Mouse (Mus musculus) heart, embryonic 14.5 days (tissue): ENCODE measurements around the gene Sirpa. TPM values are rescaled to one million over a fixed set of nuclear protein-coding genes. Genes with fewer than 3 reads are reported as not detected.

Experiments
- ATAC-seq: fragments of 200-750 bp; cut with Nextera tagmentation; 2 replicates; pipeline ENCODE4 v1.8.0; 2017; ENCODE audit warnings: low read depth, moderate TSS enrichment; ENCODE audit not compliant: insufficient number of reproducible peaks, insufficient read depth, low FRiP score
- H3K27ac ChIP-seq, 2 experiments: fragments of 200-500 bp in 1 of 2; fragments of 300-500 bp in 1 of 2; sonication (generic) in 1 of 2; replicated peaks in 1 of 2; 2 replicates each; pipeline ENCODE4 v1.5.1; 2012 to 2014; ENCODE audit warnings: low read depth in 2 of 2, low read length in 2 of 2, control low read depth in 1 of 2, mild to moderate bottlenecking in 1 of 2, mixed read lengths in 1 of 2; ENCODE audit not compliant: control insufficient read depth in 1 of 2, insufficient read depth in 1 of 2
- H3K27me3 ChIP-seq: fragments of 300-500 bp; sonication (generic); 2 replicates; pipeline ENCODE4 v1.6.1; 2014; ENCODE audit warnings: mild to moderate bottlenecking, low read length, control low read depth; ENCODE audit not compliant: control insufficient read depth, insufficient read depth
- H3K36me3 ChIP-seq: fragments of 300-500 bp; sonication (generic); 2 replicates; pipeline ENCODE4 v1.6.1; 2014; ENCODE audit warnings: mild to moderate bottlenecking, control low read depth, low read length, mixed read lengths; ENCODE audit not compliant: control insufficient read depth, insufficient read depth
- H3K4me1 ChIP-seq, 2 experiments: fragments of 200-500 bp in 1 of 2; fragments of 300-500 bp in 1 of 2; sonication (generic) in 1 of 2; 2 replicates each; pipeline ENCODE4 v1.6.1; 2012 to 2014; ENCODE audit warnings: low read length in 2 of 2, control low read depth in 1 of 2, mixed read lengths in 1 of 2; ENCODE audit not compliant: control insufficient read depth in 2 of 2, insufficient read depth in 2 of 2
- H3K4me2 ChIP-seq: fragments of 300-500 bp; sonication (generic); 2 replicates; pipeline ENCODE4 v1.6.1; 2014; ENCODE audit warnings: mild to moderate bottlenecking, low read length
- H3K4me3 ChIP-seq, 2 experiments: fragments of 200-500 bp in 1 of 2; fragments of 300-500 bp in 1 of 2; sonication (generic) in 1 of 2; 2 replicates each; pipeline ENCODE4 v1.5.1; 2012 to 2014; ENCODE audit warnings: low read length in 2 of 2, mild to moderate bottlenecking in 2 of 2, control low read depth in 1 of 2, low read depth in 1 of 2, moderate library complexity in 1 of 2; ENCODE audit not compliant: control insufficient read depth in 1 of 2, insufficient read depth in 1 of 2
- H3K9ac ChIP-seq: fragments of 300-500 bp; sonication (generic); 2 replicates; pipeline ENCODE4 v1.6.1; 2014; ENCODE audit warnings: mild to moderate bottlenecking, low read length
- H3K9me3 ChIP-seq: fragments of 300-500 bp; sonication (generic); 2 replicates; pipeline ENCODE4 v1.6.1; 2016; ENCODE audit warnings: low read length, control low read depth; ENCODE audit not compliant: control insufficient read depth
- WGBS: fragments of 180-500 bp; shearing (Covaris S2); extraction: QIAGEN DNeasy Blood & Tissue Kit; methylation state at CpG from one replicate; pipeline ENCODE4 v1.1.7; 2014; 5-methylcytosine and 5-hydroxymethylcytosine counted together
- polyA plus RNA-seq: library from polyadenylated mRNA; unstranded; fragments of >200 nt; fragmentation: Nextera tagmentation; extraction: Ambion mirVana; gene quantifications from 2 replicates; pipeline ENCODE4 v1.2.1, GENCODE M21; 2014

Sirpa gene
- polyA plus RNA-seq, 1 experiment from 2014 or later: 19.8 TPM

DNA sequence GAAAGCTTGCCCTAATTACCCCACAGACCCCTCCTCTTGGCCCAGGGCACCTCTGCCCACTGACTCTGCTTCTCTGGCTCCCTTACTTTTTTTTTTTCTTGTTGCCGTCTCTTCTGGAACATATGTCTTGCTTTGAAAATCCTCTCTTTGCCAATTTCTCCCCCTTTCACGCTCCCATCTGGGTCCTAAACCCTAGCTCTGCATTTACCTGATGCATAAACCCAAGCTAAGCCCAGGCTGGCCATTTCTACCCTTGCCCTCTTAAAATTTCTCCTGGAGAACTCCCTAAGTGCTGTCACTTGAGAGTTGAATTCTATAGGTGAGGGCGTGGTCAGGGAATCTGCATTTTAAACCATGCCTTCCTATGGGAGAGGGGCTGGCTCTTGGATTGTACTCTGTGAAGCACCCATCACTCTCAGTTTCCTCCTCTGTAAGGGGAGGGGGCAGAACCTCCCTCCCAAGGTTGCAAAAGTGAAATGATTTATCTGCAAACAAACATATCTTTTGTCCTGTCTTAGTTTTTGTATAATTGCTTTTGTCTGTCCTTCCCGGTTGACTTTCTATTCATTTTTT lies 18.8 kb upstream of the Sirpa start:
- Histone ChIP-seq H3K27me3 (peaks cover 34% of the 10 kb centered on the region), H3K4me1 (peaks cover 6 to 7% of the 10 kb centered on the region in 2 experiments; a peak in 3 of 4 replicates), H3K4me2 (peak overlapping the region; percentile 16), H3K27ac (no peak overlapping the region), H3K4me3 (no peak overlapping the region), H3K9me3 (no peaks in the 10 kb centered on the region), H3K36me3 (no peaks in the 10 kb centered on the region), H3K9ac (no peak overlapping the region)
- ATAC-seq: no peak
- WGBS: 28% methylated on average over 4 of the region's 4 CpGs

DNA sequence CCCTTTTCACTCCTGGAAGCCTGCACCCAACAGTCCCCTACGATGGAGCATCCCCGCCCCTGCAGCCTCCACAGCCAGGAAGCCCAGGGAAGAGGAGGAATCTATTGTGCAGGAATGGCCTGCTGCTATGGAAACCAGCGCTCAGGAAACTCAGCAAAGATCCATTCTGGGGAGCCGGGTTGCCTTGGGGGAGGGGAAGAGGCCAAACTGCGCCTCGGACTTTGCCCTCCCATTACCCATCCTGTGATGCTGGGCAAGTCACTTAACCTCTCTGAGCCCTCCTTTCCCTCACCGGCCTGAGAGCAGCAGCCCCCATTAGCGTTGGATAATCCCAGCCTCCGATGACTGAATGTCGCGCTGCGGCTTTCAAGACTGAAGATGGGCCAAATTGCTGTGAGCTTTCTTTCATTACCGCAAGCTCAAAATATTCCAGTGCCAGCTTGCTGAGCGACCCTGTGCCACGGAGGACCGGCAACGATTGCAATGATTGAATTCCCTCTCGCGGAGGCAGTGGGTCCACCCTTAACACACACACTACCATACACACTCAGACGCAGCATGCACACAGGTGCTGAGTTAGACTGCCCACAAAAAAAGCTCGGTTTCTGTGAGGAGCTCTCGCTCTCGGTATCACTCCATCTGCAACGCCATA lies 18.1 kb upstream of the Sirpa start:
- WGBS: 17% methylated on average over 24 of the region's 24 CpGs
- no peak overlapping the region for H3K27ac ChIP-seq

DNA sequence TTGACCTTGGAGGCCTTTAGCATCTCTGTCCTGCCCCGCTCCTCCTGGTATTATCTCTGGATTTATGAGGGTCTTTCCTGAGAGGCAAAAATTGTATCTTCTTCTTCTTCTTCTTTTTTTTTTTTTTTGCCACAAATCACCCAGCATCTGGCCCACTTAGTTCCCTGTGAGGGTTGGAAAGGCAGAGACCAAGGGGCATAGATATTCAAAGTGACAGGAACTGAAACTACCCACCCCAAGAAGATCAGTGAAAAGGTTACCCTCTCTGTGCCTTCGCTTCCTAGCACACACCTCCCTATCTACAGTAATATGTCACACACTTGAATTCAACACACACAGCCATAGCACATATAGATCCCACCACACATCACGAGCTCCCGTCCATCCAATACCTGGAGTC lies 17.5 kb upstream of the Sirpa start:
- no peaks in the 10 kb centered on the region for H3K9me3 ChIP-seq
- H3K4me1 ChIP-seq: peaks cover 6 to 7% of the 10 kb centered on the region in 2 experiments; a peak in 3 of 4 replicates
- no peak overlapping the region for H3K9ac ChIP-seq
- peaks cover 34% of the 10 kb centered on the region for H3K27me3 ChIP-seq
- no peaks in the 10 kb centered on the region for H3K36me3 ChIP-seq
- no peak overlapping the region for H3K27ac ChIP-seq
- WGBS: 87% methylated on average over 4 of the region's 4 CpGs
- H3K4me3 ChIP-seq: 0 out of 4 replicates have a peak overlapping the region, but pooled peaks of 1 of the 2 experiments have one; percentile 0
- no peak overlapping the region for H3K4me2 ChIP-seq
- ATAC-seq: no peak

More for the DNA sequence above, 18.1 kb upstream of the Sirpa start:
- Histone ChIP-seq H3K27me3 (peaks cover 34% of the 10 kb centered on the region), H3K36me3 (no peaks in the 10 kb centered on the region), H3K9me3 (no peaks in the 10 kb centered on the region), H3K4me1 (peaks cover 6 to 7% of the 10 kb centered on the region in 2 experiments; a peak in 3 of 4 replicates), H3K4me3 (0 out of 4 replicates have a peak overlapping the region, but pooled peaks of 1 of the 2 experiments have one; percentile 0), H3K4me2 (peak overlapping the region; percentile 16), H3K9ac (no peak overlapping the region)
- no peak for ATAC-seq

DNA sequence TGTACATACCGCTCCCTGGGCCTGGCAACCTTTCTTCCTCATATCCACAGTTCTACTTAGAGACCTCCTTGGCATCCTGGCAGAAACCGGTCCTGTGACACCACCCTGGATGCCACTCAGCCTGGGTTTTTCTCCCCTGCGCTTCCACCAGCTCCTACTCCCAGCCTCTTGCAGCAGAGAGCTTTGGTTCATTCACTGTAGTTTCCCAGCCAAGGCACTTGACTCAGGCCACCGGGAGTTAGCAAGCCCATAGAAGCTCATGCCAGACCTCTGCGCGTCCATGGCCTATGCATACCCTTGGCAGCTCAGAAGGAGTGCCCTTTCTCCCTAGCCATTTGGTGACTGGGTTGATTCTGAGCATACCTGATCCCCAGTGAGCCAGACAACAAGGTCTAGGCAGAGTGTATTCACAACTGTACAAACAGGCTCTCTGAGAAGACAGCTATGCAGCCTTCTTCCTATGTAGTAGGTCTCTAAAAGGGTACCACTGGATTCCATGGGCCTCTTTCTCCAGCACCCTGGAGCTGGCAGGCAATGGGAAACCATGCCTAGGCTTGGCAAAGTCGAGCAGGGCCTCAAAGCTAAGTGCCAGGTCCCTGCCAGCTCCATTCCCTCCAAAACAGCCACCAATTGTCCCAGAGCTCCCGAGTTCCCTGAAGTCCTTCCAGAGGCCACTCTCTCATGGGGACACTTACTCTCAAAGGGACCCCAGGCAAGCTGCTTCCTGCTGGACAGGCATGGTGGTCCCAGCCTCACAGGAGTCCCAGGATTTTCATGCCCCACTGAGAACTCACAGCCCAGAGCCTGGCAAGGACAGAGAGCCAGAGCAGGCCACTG lies 15.8 kb upstream of the Sirpa start:
- Histone ChIP-seq H3K27me3 (peaks cover 27% of the 10 kb centered on the region), H3K9me3 (no peaks in the 10 kb centered on the region), H3K27ac (no peak overlapping the region), H3K4me2 (no peak overlapping the region), H3K36me3 (no peaks in the 10 kb centered on the region), H3K9ac (no peak overlapping the region), H3K4me1 (peaks cover 6 to 9% of the 10 kb centered on the region in 2 experiments; a peak in 3 of 4 replicates), H3K4me3 (no peak overlapping the region)
- WGBS: 78% methylated on average over 8 of the region's 8 CpGs
- ATAC-seq: no peak

DNA sequence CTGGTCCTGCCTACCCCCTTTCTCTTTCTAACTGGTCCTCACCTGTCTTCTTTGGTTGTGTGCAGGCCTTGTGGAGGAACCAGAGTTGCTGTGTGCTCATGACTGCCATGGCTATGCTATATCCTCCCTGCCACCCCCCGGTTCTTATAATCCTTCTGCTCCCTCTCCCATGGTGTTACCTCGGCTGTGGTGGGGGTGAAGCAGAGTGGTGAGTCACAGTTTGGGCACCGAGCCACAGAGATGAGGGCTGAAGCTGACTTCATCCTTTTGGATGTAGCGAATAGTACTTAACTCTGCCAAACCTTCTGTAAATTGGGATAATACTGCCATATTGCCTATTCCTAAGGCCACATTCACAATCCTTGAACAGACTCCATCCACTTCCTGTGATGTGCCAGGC lies 12.0 kb upstream of the Sirpa start:
- H3K9me3 ChIP-seq: no peaks in the 10 kb centered on the region
- 60% methylated on average over 4 of the region's 4 CpGs for WGBS

DNA sequence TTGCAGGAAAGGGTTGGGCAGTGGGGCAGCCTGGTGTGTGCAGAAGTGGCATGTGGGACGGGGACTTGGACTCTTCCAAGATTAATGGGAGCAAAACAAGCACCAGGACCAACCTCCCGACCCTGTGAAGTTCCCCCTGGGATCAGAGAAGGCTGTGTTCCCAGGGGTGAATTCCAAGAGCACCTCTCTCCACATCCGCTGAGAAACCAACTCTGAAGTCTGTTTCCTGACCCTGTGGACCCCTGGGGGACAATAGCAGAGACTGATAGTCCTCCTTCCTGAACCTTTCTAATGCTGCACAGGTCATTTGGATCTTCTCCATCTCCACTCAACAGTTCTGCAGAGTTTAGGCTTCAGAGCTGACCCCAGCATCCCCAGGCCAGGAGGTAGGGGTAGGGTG lies 10.8 kb upstream of the Sirpa start:
- Histone ChIP-seq H3K9ac (no peak overlapping the region), H3K36me3 (no peaks in the 10 kb centered on the region), H3K4me2 (no peak overlapping the region), H3K4me3 (no peak overlapping the region), H3K4me1 (peaks cover 0 to 6% of the 10 kb centered on the region in 2 experiments; a peak in 2 of 4 replicates), H3K27ac (no peak overlapping the region), H3K27me3 (no peaks in the 10 kb centered on the region; the same call in 1 of the 2 replicates), H3K9me3 (no peaks in the 10 kb centered on the region)
- WGBS: 49% methylated on average over 3 of the region's 3 CpGs
- ATAC-seq: no peak

More for the DNA sequence above, 12.0 kb upstream of the Sirpa start:
- Histone ChIP-seq H3K4me1 (peaks cover 0 to 6% of the 10 kb centered on the region in 2 experiments; a peak in 2 of 4 replicates), H3K27ac (no peak overlapping the region), H3K4me2 (no peak overlapping the region), H3K27me3 (no peaks in the 10 kb centered on the region; the same call in 1 of the 2 replicates), H3K9ac (no peak overlapping the region), H3K4me3 (no peak overlapping the region), H3K36me3 (no peaks in the 10 kb centered on the region)
- ATAC-seq: no peak

DNA sequence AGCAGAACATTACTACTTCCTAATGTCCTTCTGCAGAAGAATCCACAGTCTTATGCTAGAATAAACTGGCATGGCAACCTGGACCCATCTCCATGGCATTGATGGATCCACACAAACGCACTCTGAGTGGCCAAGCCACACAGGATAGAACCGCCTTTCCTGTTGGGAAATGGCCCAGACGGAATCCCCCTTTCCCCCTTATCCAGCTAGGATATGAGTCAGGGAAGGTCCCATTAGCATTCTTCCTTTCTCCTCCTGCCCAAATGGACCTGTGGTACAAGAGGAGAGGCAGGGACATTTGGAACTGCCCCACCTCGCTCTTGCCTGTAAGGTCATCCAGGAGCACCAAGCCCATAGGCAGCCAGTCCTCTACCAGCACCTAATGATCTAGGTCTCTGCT lies 10.4 kb upstream of the Sirpa start:
- H3K4me3 ChIP-seq: no peak overlapping the region
- WGBS: 67% methylated on average over 4 of the region's 4 CpGs
- H3K36me3 ChIP-seq: no peaks in the 10 kb centered on the region
- ATAC-seq: no peak
- H3K9ac ChIP-seq: no peak overlapping the region
- H3K4me1 ChIP-seq: peaks cover 0 to 6% of the 10 kb centered on the region in 2 experiments; a peak in 2 of 4 replicates
- no peaks in the 10 kb centered on the region; the same call in 1 of the 2 replicates for H3K27me3 ChIP-seq
- H3K9me3 ChIP-seq: no peaks in the 10 kb centered on the region
- no peak overlapping the region for H3K4me2 ChIP-seq
- no peak overlapping the region for H3K27ac ChIP-seq
